Mouse (Mus musculus) heart, adult 2 months (tissue): ENCODE data around the gene Mslnl.

ENCODE experiments used
- CTCF ChIP-seq: fragments of 200-600 bp; IDR thresholded peaks from 2 replicates; pipeline ENCODE4 v1.8.1; 2022; ENCODE audit warnings: antibody characterized with exemption, mild to moderate bottlenecking, moderate library complexity
- EP300 ChIP-seq: fragments of 200-500 bp; IDR thresholded peaks from 2 replicates; pipeline ENCODE4 v1.6.1; 2011; ENCODE audit warnings: low read depth, low read length, control low read depth; ENCODE audit not compliant: insufficient read depth
- POLR2A ChIP-seq: fragments of 200-500 bp; IDR thresholded peaks from 2 replicates; pipeline ENCODE4 v1.6.1; 2011; ENCODE audit warnings: mild to moderate bottlenecking, low read depth, low read length, control low read depth; ENCODE audit not compliant: insufficient read depth

- TF ChIP-seq CTCF = no peak
- TF ChIP-seq POLR2A = no peak
- TF ChIP-seq EP300 = no peak
These were observed 39.6 kb upstream of the Mslnl start for GRCm38 (mm10) chr17:25696263-25696662.
